Mouse (Mus musculus) hindbrain, postnatal 0 days (tissue): ENCODE measurements at regions not wholly inside any gene's neighbourhood (a gene's known extent, or its start where the extent isn't known, plus 50 kb on each side); places are given as distances from the start of the nearest gene placed in this dataset.

Source experiments
- ATAC-seq: fragments of 200-750 bp; cut with Nextera tagmentation; 2 replicates; pipeline ENCODE4 v1.8.0; 2017; ENCODE audit warnings: mild to moderate bottlenecking, moderate TSS enrichment, moderate library complexity
- DNase-seq: peaks from one replicate; pipeline ENCODE4 v3.0.0-alpha.2; 2015; ENCODE audit warnings: low spot score
- H3K27ac ChIP-seq: fragments of 300-500 bp; sonication (generic); 2 replicates; pipeline ENCODE4 v1.5.1; 2014; ENCODE audit warnings: mild to moderate bottlenecking
- H3K27me3 ChIP-seq: fragments of 300-500 bp; sonication (generic); 2 replicates; pipeline ENCODE4 v1.6.1; 2014; ENCODE audit warnings: low read length, mixed read lengths; ENCODE audit not compliant: insufficient read depth
- H3K36me3 ChIP-seq: fragments of 300-500 bp; sonication (generic); 2 replicates; pipeline ENCODE4 v1.6.1; 2014; ENCODE audit warnings: low read length, mixed read lengths; ENCODE audit not compliant: insufficient read depth
- H3K4me1 ChIP-seq: fragments of 300-500 bp; sonication (generic); 2 replicates; pipeline ENCODE4 v1.6.1; 2014; ENCODE audit warnings: antibody characterized with exemption, low read length, mixed read lengths; ENCODE audit not compliant: insufficient read depth
- H3K4me2 ChIP-seq: fragments of 300-500 bp; sonication (generic); 2 replicates; pipeline ENCODE4 v1.6.1; 2014; ENCODE audit warnings: low read depth, mild to moderate bottlenecking, low read length, moderate library complexity, mixed read lengths
- H3K4me3 ChIP-seq: fragments of 300-500 bp; sonication (generic); 2 replicates; pipeline ENCODE4 v1.5.1; 2014; ENCODE audit warnings: low read length
- H3K9ac ChIP-seq: fragments of 300-500 bp; sonication (generic); replicated peaks from 2 replicates; pipeline ENCODE4 v1.6.1; 2014; ENCODE audit warnings: mild to moderate bottlenecking, low read length, moderate library complexity, mixed read lengths
- H3K9me3 ChIP-seq: fragments of 300-500 bp; sonication (generic); 2 replicates; pipeline ENCODE4 v1.6.1; 2016; ENCODE audit warnings: low read length, mixed read lengths
- CTCF ChIP-seq: IDR thresholded peaks from 2 replicates; pipeline ENCODE4 v1.5.1; 2016; ENCODE audit warnings: antibody characterized with exemption, control low read depth, low read depth
- WGBS: fragments of 180-500 bp; shearing (Covaris S2); extraction: QIAGEN DNeasy Blood & Tissue Kit; methylation state at CpG from one replicate; pipeline ENCODE4 v1.1.7; 2014; 5-methylcytosine and 5-hydroxymethylcytosine counted together

DNA sequence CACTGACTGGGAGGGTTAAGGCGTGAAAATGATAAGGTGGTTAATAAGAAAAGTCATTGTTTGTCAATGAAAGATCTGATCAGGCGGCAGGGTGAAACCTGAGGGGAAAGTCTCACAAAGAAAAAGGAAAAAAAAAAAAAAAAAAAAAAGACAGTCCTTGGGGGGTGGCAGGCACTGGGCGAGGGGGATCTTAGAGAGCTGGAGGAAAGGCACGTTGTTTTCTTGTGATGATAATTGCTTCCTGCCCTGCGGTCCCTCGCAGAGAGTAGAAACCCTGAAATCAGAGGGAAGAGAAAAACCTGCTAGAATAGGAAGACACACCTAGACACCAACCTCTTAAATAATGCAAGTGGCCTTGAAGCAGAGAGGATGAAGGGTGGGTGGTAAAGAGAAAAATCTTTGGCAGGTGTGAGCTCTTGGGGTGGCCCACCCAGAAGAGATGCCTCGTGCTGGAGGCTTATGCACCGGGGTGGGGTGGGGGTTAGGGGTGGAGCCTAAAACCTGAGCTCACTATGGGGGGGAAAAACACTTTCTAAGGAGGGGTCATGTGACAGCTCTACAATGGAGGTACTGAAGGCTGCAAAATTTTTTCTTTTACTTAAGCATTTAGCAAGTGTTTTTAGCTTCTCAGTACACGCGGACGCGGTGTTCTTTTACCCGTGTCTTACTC lies 294.0 kb upstream of the Arglu1 start:
- H3K27ac ChIP-seq: no peak overlapping the region
- H3K27me3 ChIP-seq: no peaks in the 10 kb centered on the region
- H3K9me3 ChIP-seq: no peaks in the 10 kb centered on the region
- no peak for TF ChIP-seq CTCF
- peaks cover 7% of the 10 kb centered on the region for H3K4me1 ChIP-seq
- H3K9ac ChIP-seq: no peak overlapping the region
- no peak overlapping the region for H3K4me3 ChIP-seq
- DNase-seq: no peak
- peak overlapping the region; percentile 23; the same call in 1 of the 2 replicates for H3K4me2 ChIP-seq
- peak; percentile 41; the same call in 1 of the 2 replicates for ATAC-seq
- 17% methylated on average over 13 of the region's 13 CpGs for WGBS
- H3K36me3 ChIP-seq: no peaks in the 10 kb centered on the region

DNA sequence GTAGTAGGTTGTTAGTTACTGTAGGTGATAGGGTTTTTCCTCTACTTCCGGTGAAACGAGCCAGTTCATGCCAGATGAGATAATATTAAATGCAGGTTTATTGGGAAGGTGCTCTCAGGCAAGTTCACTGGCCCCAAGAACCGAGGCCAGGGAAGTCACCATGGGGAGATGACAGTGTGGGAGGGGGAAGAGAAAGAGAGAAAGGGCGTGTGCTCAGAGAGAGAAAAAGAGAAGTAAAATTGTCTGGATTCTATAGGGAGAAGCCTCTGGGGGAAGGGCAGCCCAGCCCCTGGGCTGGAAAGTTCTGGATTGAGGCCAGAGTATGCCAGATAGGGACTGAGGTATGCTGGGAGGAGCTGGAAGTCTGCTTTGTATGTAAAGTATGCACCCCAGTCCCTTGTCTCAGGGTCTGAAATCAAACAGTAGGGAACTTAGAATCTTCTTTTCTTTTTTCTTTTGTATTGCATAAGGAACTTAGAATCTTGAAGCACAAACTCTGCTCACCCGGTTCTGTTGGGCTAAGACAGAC lies 292.9 kb upstream of the Arglu1 start:
- DNase-seq: no peak
- H3K9ac ChIP-seq: no peak overlapping the region

DNA sequence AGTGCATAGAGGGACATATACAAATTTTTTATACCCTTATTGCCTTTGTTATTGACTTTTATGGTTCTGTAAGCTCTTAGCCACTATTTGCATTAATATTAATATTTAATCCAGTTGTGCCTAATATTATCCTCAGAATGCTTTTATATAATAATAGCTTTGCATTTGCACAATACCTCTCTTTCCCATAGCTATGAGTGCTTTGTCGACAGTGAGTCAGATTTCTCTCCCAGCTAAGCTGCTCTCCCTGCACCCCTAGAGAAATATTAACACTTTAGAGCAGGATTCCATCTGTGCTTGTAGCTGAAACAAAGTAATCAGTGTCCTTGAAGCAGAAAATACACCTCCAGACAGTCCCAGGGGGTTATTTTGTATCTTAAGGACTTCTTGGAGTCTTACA lies 288.6 kb upstream of the Arglu1 start:
- no peaks in the 10 kb centered on the region for H3K36me3 ChIP-seq
- no peaks in the 10 kb centered on the region for H3K9me3 ChIP-seq
- no peak for DNase-seq
- no peak overlapping the region for H3K9ac ChIP-seq
- 39% methylated on average over 1 of the region's 1 CpGs for WGBS
- no peak for TF ChIP-seq CTCF
- no peaks in the 10 kb centered on the region for H3K4me1 ChIP-seq
- no peak overlapping the region for H3K4me3 ChIP-seq
- H3K27me3 ChIP-seq: no peaks in the 10 kb centered on the region
- no peak overlapping the region for H3K27ac ChIP-seq
- no peak for ATAC-seq
- no peak overlapping the region for H3K4me2 ChIP-seq

More for the DNA sequence above, 292.9 kb upstream of the Arglu1 start:
- ATAC-seq: no peak
- Histone ChIP-seq H3K4me3 (no peak overlapping the region), H3K4me2 (no peak overlapping the region), H3K27ac (no peak overlapping the region), H3K4me1 (peaks cover 7% of the 10 kb centered on the region), H3K27me3 (no peaks in the 10 kb centered on the region), H3K36me3 (no peaks in the 10 kb centered on the region), H3K9me3 (no peaks in the 10 kb centered on the region)
- no peak for TF ChIP-seq CTCF
- 54% methylated on average over 5 of the region's 5 CpGs for WGBS

DNA sequence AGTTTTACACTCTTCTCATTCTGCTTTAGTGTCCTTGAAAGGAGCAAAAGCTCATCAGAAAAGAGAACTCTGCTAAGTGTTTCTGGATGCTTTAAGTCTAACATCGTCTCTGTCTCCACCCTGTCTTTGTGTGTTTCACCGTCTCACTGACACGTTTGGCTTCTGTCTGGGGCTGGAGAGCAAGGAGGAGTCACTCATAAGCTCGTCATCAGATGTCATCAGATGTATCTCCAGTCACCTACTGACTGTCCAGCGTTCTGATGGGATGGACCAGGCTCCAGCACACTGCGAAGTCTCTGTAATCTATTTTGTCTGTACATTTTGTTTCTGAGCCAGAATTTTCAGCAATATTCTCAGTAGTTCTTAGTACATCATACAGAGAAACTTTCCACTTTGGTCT lies 283.4 kb upstream of the Arglu1 start:
- H3K4me3 ChIP-seq: no peak overlapping the region
- H3K4me1 ChIP-seq: no peaks in the 10 kb centered on the region
- DNase-seq: no peak
- H3K27ac ChIP-seq: no peak overlapping the region
- no peak overlapping the region for H3K4me2 ChIP-seq
- H3K9me3 ChIP-seq: no peaks in the 10 kb centered on the region
- WGBS: 61% methylated on average over 6 of the region's 6 CpGs
- no peaks in the 10 kb centered on the region for H3K27me3 ChIP-seq
- TF ChIP-seq CTCF: no peak
- no peak overlapping the region for H3K9ac ChIP-seq
- H3K36me3 ChIP-seq: no peaks in the 10 kb centered on the region
- no peak for ATAC-seq

DNA sequence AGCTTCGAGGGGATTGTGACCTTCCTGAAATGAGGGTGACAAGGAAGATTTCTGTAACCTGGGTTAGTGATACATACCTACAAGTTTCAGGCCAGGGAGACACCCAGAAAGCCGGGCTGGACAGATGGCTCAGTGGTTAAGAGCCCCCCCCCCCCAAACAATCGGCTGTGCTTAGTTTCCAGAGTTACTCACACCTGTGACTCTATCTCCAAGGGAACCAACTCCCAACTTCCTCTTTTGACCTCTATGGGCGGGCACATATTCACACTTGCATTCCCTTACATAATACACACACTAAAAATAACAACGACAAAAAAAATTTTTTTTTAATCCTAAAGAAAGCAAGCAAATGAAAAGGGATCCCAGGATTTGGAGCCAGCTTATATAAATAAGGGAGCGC lies 283.0 kb upstream of the Arglu1 start:
- Histone ChIP-seq H3K9me3 (no peaks in the 10 kb centered on the region), H3K36me3 (no peaks in the 10 kb centered on the region), H3K9ac (no peak overlapping the region), H3K27ac (no peak overlapping the region), H3K4me2 (no peak overlapping the region), H3K4me3 (no peak overlapping the region), H3K4me1 (no peaks in the 10 kb centered on the region), H3K27me3 (no peaks in the 10 kb centered on the region)
- no peak for TF ChIP-seq CTCF
- ATAC-seq: no peak
- WGBS: 70% methylated on average over 6 of the region's 6 CpGs
- no peak for DNase-seq

DNA sequence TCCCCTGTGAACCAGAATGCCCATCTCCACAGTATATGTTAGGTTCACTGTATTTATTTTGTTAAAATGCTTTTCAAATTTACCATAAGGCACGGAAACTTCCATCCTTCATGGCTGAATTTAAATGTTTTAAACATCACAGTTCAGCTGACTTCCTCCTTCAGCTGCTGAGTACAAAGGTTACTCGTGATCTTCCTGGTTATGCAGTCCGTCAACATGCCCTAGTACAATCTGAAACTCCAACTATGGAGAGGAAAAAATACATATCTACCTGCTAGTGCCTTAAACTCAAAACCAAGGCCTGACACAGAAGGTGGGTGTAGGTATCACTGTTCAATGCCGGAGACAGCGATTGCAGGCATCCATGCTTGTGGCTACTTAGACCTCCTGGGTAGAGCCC lies 280.5 kb upstream of the Arglu1 start:
- no peak overlapping the region for H3K4me2 ChIP-seq
- no peak for TF ChIP-seq CTCF
- H3K36me3 ChIP-seq: no peaks in the 10 kb centered on the region
- H3K9me3 ChIP-seq: no peaks in the 10 kb centered on the region
- DNase-seq (no peak), ATAC-seq (no peak)
- H3K27me3 ChIP-seq: no peaks in the 10 kb centered on the region
- 86% methylated on average over 5 of the region's 5 CpGs for whole genome bisulfite sequencing
- H3K4me1 ChIP-seq: no peaks in the 10 kb centered on the region
- no peak overlapping the region for H3K4me3 ChIP-seq
- no peak overlapping the region for H3K9ac ChIP-seq
- no peak overlapping the region for H3K27ac ChIP-seq

DNA sequence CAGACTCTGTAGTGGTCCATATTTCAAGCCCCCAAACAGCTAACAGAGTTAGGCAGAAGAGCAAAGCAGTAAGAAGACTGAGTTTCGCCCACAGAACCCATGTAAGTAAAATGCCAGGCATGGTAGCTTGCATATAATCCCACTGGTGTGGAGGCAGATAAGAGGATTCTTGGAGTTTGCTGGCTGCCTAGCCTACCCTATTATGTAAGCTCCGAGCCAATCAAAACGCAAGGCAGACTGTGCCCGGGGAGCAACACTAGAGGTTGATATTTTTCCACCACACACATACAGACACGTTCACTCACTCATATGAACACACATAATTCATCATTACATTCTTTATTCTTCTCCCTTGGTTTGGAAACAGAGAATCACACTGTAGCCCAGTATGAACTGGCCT lies 280.0 kb upstream of the Arglu1 start:
- Histone ChIP-seq H3K4me3 (no peak overlapping the region), H3K36me3 (no peaks in the 10 kb centered on the region), H3K9ac (no peak overlapping the region), H3K9me3 (no peaks in the 10 kb centered on the region), H3K27me3 (no peaks in the 10 kb centered on the region), H3K27ac (no peak overlapping the region), H3K4me1 (no peaks in the 10 kb centered on the region), H3K4me2 (no peak overlapping the region)
- 77% methylated on average over 5 of the region's 5 CpGs for WGBS
- DNase-seq: no peak
- no peak for TF ChIP-seq CTCF
- ATAC-seq: no peak
